Mouse (Mus musculus): ENCODE results near the gene Dcaf8.
A peak's percentile ranks its signal among the peaks of the same experiment; 100 is the strongest.

Gene Dcaf8

DNA sequence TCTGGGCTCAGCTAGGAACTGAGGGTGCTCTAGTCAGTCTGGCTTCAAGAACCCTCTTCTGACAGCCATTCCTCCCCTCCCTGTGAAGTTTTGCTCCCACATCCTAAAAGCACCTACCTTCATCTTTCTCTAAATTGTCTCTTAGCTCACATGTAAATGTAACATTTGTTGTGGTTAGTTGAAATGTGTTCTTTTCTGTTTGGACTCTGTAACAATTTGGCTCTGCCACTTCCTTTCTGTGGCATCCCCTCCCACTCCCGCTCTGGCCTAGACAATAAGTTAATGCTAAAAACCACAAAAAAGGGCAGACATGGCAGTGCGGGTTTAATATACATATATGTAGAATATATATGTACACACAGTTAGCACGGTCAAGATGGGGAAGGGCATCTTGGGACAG lies 49.3 kb downstream of the Dcaf8 start:
- DNase-seq (ENCODE audit: low spot score): no peak

DNA sequence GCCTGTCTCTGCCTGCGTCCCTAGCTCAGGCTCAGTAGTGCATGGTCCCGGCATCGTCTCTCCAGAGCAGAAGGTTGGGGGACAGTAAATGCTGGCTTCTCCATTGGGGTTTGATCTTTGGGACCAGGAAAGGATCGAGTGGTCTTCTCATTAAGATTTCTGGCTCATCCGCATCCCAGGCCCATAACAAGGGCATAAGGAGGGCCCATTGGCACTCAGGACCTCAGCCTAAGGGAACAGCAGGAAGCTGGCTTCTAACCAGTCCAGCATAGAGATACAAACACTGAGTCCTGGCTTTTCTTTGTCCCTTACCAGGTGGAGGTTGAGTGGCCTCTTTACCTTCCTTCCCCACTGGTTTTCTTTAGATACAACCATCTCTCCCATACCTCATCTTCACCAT lies 50.0 kb downstream of the Dcaf8 start:
- DNase-seq (ENCODE audit: low spot score): no peak

- DNase-seq (ENCODE audit: low spot score): no peak
Observed at GRCm38 (mm10) chr1:172198316-172198715, 50.4 kb downstream of the Dcaf8 start.

- DNase-seq (ENCODE audit: low spot score): no peak
Observed at GRCm38 (mm10) chr1:172198996-172199395, 51.1 kb downstream of the Dcaf8 start.

GRCm38 (mm10) chr1:172200161-172200560 lies 52.3 kb downstream of the Dcaf8 start:
- DNase-seq (ENCODE audit: low spot score): peak; percentile 40

GRCm38 (mm10) chr1:172200871-172201447 lies 53.1 kb downstream of the Dcaf8 start:
- peak; percentile 76 for DNase-seq (ENCODE audit: low spot score)

- DNase-seq (ENCODE audit: low spot score): peak; percentile 44
Observed at GRCm38 (mm10) chr1:172201967-172202880, 54.3 kb downstream of the Dcaf8 start.

GRCm38 (mm10) chr1:172202894-172203522 lies 55.1 kb downstream of the Dcaf8 start:
- no peak for DNase-seq (ENCODE audit: low spot score)

GRCm38 (mm10) chr1:172203566-172203965 lies 55.7 kb downstream of the Dcaf8 start:
- DNase-seq (ENCODE audit: low spot score): peak; percentile 42

DNA sequence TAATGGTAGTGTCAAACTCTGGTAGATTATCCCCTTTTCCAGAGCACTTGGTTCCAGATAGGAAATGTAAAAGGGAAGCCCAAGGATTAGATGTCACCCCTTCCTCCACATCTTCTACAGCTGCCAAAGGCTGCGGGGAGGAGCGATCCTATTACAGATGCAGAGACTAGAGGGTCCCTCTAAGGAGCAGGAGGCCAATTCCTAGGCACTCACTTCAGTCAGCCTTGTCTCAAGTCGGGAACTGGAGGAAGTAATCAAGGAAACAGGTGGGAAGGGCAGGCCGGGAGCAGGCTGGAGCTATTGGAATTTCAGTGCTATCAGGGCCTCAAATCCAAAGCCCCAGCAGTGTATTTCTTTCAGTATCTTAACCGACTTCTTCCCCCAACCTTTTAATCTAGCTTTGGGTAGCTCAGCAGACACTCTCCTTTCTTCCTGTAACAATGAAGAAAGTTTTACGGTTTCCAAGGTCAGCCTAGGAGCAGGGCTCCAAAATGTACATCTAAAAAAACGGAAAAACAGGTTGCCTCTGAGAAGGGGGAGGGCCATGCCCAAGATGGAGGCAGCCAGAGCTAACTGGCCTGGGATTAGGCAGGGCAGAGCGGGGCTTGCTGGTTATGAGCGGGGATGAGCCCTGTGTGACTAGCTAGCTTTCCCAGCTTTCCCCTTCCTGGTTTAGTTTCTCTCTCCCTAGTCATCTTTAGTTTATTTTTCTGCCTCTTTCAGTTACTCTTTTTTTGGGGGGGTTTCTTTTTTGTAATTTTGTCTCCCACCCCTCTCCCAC lies 56.3 kb downstream of the Dcaf8 start:
- DNase-seq (ENCODE audit: low spot score): no peak

GRCm38 (mm10) chr1:172204814-172205740 lies 57.2 kb downstream of the Dcaf8 start:
- DNase-seq (ENCODE audit: low spot score): no peak

DNA sequence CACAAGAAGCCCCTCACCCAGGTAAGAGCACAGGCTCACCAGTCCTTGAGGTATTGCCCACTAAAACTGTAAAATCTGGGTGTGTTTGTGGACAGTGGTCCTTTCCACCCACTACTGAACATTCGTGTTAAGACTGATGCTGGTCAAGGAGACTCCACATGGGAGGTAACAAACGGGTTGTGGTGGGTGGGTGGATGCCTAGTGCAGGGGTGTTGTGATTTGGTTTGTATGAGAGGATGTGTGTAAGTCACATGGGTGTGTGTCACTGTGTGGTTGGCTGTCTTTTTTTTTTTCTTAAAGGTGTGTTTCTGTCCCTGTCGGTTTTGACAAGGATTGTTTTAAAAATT lies 57.8 kb downstream of the Dcaf8 start:
- DNase-seq (ENCODE audit: low spot score): no peak

DNA sequence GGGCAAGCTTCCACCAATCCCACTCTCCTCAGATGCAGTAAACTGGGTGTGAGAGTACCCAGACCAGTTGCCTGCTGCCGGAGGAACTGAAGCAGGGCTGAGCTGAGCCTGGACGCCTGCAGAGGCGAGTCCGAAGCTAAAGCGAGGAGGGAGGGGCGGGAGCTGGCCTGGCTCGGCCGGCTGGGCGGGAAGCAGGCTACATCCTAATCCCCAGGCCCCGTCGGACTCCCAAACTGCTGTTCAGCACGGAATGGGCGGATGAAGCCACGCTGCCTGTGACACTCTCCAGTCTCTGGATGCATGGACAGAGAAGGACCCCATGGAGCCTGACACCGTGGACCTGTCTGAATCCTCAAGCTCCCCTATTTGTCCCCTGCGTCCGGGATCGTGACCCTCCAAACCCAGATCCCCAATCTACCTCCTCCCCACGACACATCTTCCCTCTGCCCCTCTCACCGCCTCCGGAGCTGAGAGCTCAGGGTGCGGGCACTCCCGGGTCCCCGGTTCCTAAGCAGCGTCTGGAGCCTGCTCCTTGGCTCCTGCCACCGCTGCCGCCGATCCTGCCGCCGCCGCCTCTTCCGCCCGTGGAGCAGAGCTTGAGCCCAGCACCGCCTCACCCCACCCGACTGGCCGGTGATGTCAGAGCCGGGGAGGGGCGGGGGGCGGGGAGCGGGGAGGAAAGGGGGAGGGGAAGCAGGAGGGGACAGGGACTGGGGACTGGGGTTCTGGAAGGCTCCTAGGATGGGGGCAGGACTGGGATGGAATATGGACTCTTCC lies 58.4 kb downstream of the Dcaf8 start, which contains the start of gene Pea15a:
Gene Pea15a, minus strand, starts transcription at position 664 of the 777 bp plus-strand sequence.
- DNase-seq (ENCODE audit: low spot score): peak; percentile 86

- peak; percentile 78 for DNase-seq (ENCODE audit: low spot score)
Observed at GRCm38 (mm10) chr1:172207111-172207584, 59.3 kb downstream of the Dcaf8 start.

GRCm38 (mm10) chr1:172212776-172213175 lies 64.9 kb downstream of the Dcaf8 start:
- DNase-seq (ENCODE audit: low spot score): peak; percentile 34

DNA sequence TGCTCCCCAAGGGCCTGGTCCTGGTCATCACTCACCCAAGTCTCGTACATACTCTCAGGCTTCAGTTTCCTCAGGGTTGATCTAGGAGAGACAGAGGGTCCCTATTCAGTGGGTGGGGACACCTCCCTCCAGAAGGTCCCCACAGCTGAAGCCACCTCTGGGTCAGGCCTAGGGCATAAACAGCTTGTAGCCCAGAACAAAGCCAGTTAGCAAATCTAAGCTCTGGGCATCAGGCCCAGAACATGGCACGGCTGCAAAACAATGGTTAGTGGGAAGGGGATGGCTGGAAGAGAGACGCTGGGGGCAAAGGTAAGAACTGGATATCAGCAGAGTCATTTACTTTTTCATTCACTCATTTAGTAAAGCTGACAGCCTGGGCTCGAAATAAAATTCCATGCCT lies 65.9 kb downstream of the Dcaf8 start:
- peak; percentile 27 for DNase-seq (ENCODE audit: low spot score)

DNA sequence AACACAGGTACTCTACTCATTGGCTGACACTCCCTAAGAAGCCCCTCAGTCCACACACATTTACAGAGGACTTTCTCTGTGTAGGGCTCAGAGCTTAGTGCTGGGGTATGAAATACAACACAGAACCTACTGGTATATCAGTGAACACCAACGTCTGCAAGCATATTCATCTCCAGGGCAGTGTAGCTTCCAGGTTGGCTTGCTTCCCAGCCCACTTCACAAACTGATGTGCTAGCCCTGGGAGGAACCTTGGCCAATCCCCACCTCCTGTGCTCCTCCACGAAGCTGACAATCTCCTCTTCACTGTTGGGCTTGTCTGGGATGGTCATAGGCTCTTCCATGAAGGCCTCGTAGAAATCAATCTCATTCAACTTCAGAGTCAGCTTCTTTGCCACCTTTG lies 66.9 kb downstream of the Dcaf8 start:
- no peak for DNase-seq (ENCODE audit: low spot score)

GRCm38 (mm10) chr1:172217148-172217547 lies 69.3 kb downstream of the Dcaf8 start:
- peak; percentile 96 for DNase-seq (ENCODE audit: low spot score)

DNA sequence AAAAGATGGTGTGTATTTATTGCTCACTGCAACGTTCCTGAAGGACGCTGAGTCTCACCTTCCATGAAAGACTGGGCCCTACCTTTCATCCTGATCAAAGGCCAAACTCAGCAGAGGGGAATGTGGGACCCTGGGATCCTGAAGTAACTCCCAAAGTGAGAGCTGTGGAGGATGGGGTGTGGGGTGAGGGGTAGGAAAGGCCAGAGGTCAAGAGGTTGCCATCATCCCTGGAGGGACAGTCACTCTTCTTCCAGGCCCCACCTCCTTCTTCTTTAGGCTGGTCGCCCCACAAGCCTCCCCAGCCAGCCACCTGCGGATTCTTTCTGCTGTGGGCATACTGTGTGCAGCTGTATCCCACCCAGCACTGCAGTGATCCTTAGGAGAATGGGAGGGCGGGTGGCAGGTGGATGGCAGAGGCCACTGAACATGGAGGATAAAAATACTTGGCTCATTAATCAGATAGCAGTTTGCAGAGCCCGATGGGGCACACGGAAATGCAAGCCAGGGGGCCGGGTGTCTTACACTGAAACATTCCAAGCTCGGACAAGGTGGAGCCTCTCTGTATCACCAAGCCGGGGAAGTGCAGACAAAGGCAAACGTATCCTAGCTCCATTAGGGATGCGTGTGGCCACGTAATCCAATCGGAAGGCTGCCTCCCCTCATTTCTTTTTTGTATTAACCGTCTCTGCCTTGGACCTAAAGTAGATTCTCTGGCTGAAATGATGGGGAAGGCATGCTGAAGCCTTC lies 70.5 kb downstream of the Dcaf8 start:
- DNase-seq (ENCODE audit: low spot score): no peak
